13 mouse cellular contexts compared by ENCODE assay signal in the genomic region with DNA sequence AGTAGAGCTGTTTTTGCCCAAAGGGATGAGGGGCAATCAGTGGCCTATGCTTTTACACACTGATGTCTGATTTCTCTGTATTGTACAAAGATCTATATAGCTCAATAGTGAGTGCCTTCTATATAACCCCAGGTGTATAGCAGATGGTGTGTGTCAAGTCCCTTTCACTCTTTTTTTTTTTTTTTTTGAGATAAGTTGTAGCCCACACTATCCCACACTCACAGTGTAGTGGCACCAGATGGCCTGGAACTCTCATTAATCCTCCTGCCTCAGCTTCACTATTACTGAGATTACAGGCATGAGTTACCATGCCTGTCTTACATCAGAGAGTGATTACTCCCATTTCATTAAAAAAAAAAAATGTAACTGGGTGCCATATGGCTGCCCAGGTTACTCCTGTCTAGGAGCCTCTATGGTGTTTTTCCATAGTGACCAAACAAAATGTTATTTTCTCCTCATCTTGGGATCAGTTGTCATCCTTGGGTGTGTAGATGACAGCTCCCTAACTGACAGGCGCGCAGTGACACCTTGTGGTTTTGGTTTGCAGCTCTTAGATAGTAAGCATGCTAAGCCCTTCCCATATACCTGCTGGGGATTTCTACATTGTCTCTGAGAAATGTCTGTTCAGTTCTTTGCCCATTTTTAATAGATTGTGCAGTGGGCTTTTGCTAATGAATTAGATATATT.
A peak's percentile ranks its signal among the peaks of the same experiment; 100 is the strongest.
DNase-seq lines count a peak whose midpoint lies in the region; ATAC-seq and TF ChIP-seq lines count a peak whose summit lies in the region.
"Had no signal": no experiment of that assay in that cellular context is flagged by ENCODE, and none has a peak within 500 bp of the region (broad histone marks: within the 10 kb centered on the region; RNA-seq: fewer than 3 reads in every experiment).

No protein-coding gene starts in this region.

- peak; percentile 57 for ATAC-seq in hindbrain, embryonic 16.5 days

- peak; percentile 36; the same call in 1 of the 2 replicates for TF ChIP-seq CTCF in brain, embryonic 14.5 days (IDR thresholded peaks at IDR 0.05; ENCODE audit: borderline replicate concordance, extremely low read depth, insufficient read depth, insufficient read length)

- no peak overlapping the region for H3K27ac ChIP-seq in hindbrain, embryonic 16.5 days (ENCODE audit: low read depth, low read length)
- H3K27ac ChIP-seq: heart, embryonic 15.5 days; limb, embryonic 10.5 days had no signal

- H3K4me3 ChIP-seq in hindbrain, embryonic 16.5 days (ENCODE audit: low read length), result no peak overlapping the region
- H3K4me3 ChIP-seq: heart, embryonic 15.5 days; limb, embryonic 10.5 days; myocyte had no signal

- H3K9me3 ChIP-seq in hindbrain, embryonic 16.5 days (ENCODE audit: control insufficient read depth, low read length), result no peaks in the 10 kb centered on the region
- H3K9me3 ChIP-seq: heart, embryonic 15.5 days; limb, embryonic 10.5 days had no signal

- H3K27me3 ChIP-seq in hindbrain, embryonic 16.5 days (replicated peaks; ENCODE audit: control insufficient read depth, insufficient read depth, low read length), result no peaks in the 10 kb centered on the region
- H3K27me3 ChIP-seq: heart, embryonic 15.5 days had no signal

- no peaks in the 10 kb centered on the region for H3K4me1 ChIP-seq in hindbrain, embryonic 16.5 days (ENCODE audit: control insufficient read depth, insufficient read depth, low read depth, low read length)
- H3K4me1 ChIP-seq: heart, embryonic 15.5 days; limb, embryonic 10.5 days had no signal

- DNase-seq in left cerebral cortex, postnatal 4 days, result peak; percentile 49
- DNase-seq in left cerebral cortex, adult 8-10 months (ENCODE audit: low spot score in 2 of 2), result no peak
- peak; percentile 73 for DNase-seq in brain, embryonic 14.5 days (ENCODE audit: low read depth)
- DNase-seq in cerebellum, postnatal 14 days, result peak; percentile 81 to 83
- no peak for DNase-seq in frontal cortex, postnatal 14 days (ENCODE audit: low spot score in 2 of 2)
- DNase-seq in kidney, postnatal 4 days, result no peak
- no peak for DNase-seq in natural killer cell, adult 2 months (ENCODE audit: low spot score in 2 of 2)
- DNase-seq: kidney, adult 9 months; lung, embryonic 14.5 days had no signal

- 67% methylated on average over 2 of the region's 2 CpGs for WGBS in hindbrain, embryonic 16.5 days

- H3K36me3 ChIP-seq in hindbrain, embryonic 16.5 days (ENCODE audit: control insufficient read depth, insufficient read depth, low read length), result no peaks in the 10 kb centered on the region
- H3K36me3 ChIP-seq: heart, embryonic 15.5 days; limb, embryonic 10.5 days had no signal

- TF ChIP-seq POLR2A in brain, embryonic 14.5 days (IDR thresholded peaks at IDR 0.05; ENCODE audit: borderline replicate concordance, extremely low read depth, insufficient read depth, insufficient read length, poor library complexity, severe bottlenecking), result no peak

- no peak overlapping the region for H3K4me2 ChIP-seq in hindbrain, embryonic 16.5 days (ENCODE audit: low read length)
- H3K4me2 ChIP-seq: heart, embryonic 15.5 days; lung, embryonic 14.5 days had no signal

- intact Hi-C loops in left cerebral cortex, postnatal 4 days (cut with DNase I), result loop anchor here (5.0 kb wide), 1 partner anchor 264 kb away; no protein-coding TSS in a partner anchor

- no peak overlapping the region for H3K9ac ChIP-seq in hindbrain, embryonic 16.5 days (ENCODE audit: low read depth, low read length)
- H3K9ac ChIP-seq: heart, embryonic 15.5 days; lung, embryonic 14.5 days had no signal

Comparison
In these comparisons a context has a peak if more than half of its experiments do, and no peak if none do; other contexts are left out.
1. DNase-seq: peak in left cerebral cortex, postnatal 4 days (single experiment), brain, embryonic 14.5 days (single experiment) and cerebellum, postnatal 14 days (2 of 2); none in left cerebral cortex, adult 8-10 months (0 of 2), frontal cortex, postnatal 14 days (0 of 2), kidney, postnatal 4 days (0 of 2) and natural killer cell, adult 2 months (0 of 2).